Mouse (Mus musculus) hindbrain, embryonic 16.5 days (tissue): ENCODE data around the gene Spryd4. TPM values are rescaled to one million over a fixed set of nuclear protein-coding genes. Genes with fewer than 3 reads are reported as not detected.

Experiments
- ATAC-seq: fragments of 200-750 bp; cut with Nextera tagmentation; 2 replicates; pipeline ENCODE4 v1.8.0; 2017; ENCODE audit warnings: moderate TSS enrichment, moderate library complexity
- H3K27ac ChIP-seq: fragments of 300-500 bp; sonication (generic); 2 replicates; pipeline ENCODE4 v1.5.1; 2014; ENCODE audit warnings: low read depth, mild to moderate bottlenecking, control low read depth, low read length, moderate library complexity
- H3K27me3 ChIP-seq: fragments of 300-500 bp; sonication (generic); replicated peaks from 2 replicates; pipeline ENCODE4 v1.6.1; 2014; ENCODE audit warnings: low read length; ENCODE audit not compliant: control insufficient read depth, insufficient read depth
- H3K36me3 ChIP-seq: fragments of 300-500 bp; sonication (generic); 2 replicates; pipeline ENCODE4 v1.6.1; 2014; ENCODE audit warnings: mild to moderate bottlenecking, low read length, moderate library complexity, mixed read lengths; ENCODE audit not compliant: control insufficient read depth, insufficient read depth
- H3K4me1 ChIP-seq: fragments of 300-500 bp; sonication (generic); 2 replicates; pipeline ENCODE4 v1.6.1; 2014; ENCODE audit warnings: low read depth, low read length; ENCODE audit not compliant: control insufficient read depth, insufficient read depth
- H3K4me2 ChIP-seq: fragments of 300-500 bp; sonication (generic); 2 replicates; pipeline ENCODE4 v1.6.1; 2014; ENCODE audit warnings: mild to moderate bottlenecking, low read length, control low read depth, moderate library complexity
- H3K4me3 ChIP-seq: fragments of 300-500 bp; sonication (generic); 2 replicates; pipeline ENCODE4 v1.5.1; 2014; ENCODE audit warnings: mild to moderate bottlenecking, low read length, control low read depth, moderate library complexity
- H3K9ac ChIP-seq: fragments of 300-500 bp; sonication (generic); 2 replicates; pipeline ENCODE4 v1.6.1; 2014; ENCODE audit warnings: low read depth, mild to moderate bottlenecking, control low read depth, low read length, moderate library complexity
- H3K9me3 ChIP-seq: fragments of 300-500 bp; sonication (generic); 2 replicates; pipeline ENCODE4 v1.6.1; 2014; ENCODE audit warnings: mild to moderate bottlenecking, low read length, moderate library complexity; ENCODE audit not compliant: control insufficient read depth
- WGBS: fragments of 180-500 bp; shearing (Covaris S2); extraction: QIAGEN DNeasy Blood & Tissue Kit; methylation state at CpG from one replicate; pipeline ENCODE4 v1.1.7; 2014; 5-methylcytosine and 5-hydroxymethylcytosine counted together
- polyA plus RNA-seq: library from polyadenylated mRNA; unstranded; fragments of >200 nt; fragmentation: Nextera tagmentation; extraction: Ambion mirVana; gene quantifications from 2 replicates; pipeline ENCODE4 v1.2.1, GENCODE M21; 2015

The Spryd4 gene
- polyA plus RNA-seq, 1 experiment from 2014 or later, result 25.5 TPM

GRCm38 (mm10) chr10:128212871-128213323 lies 1.3 kb upstream of the Spryd4 start:
- peaks cover 13% of the 10 kb centered on the region for H3K4me1 ChIP-seq
- H3K27ac ChIP-seq, result no peak overlapping the region
- peak overlapping the region; percentile 18; the same call in 1 of the 2 replicates for H3K9ac ChIP-seq
- WGBS, result 1% methylated on average over 18 of the region's 18 CpGs
- no peaks in the 10 kb centered on the region for H3K9me3 ChIP-seq
- H3K36me3 ChIP-seq, result no peaks in the 10 kb centered on the region
- peak; percentile 31; the same call in 1 of the 2 replicates for ATAC-seq
- peak overlapping the region; percentile 67 for H3K4me2 ChIP-seq
- peak overlapping the region; percentile 29 for H3K4me3 ChIP-seq
- no peaks in the 10 kb centered on the region for H3K27me3 ChIP-seq

DNA sequence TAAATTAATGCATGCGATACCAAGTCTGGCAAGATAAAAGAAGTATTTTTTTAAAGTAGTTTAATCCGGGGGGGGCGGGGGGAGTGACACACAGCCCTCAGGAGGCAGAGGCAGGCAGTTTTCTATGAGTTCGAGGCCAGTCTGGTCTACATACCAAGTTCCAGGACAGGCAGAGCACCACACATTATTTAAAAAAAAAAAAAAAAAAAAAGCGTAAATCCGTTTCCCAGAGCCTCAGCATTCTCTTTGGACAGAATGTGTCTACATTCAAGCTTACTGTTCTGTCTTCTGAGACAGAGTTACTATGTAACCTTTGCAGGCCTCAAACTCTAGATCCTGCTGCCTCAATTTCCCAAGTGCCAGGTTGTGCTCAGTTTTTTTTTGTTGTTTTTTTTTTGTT lies 541 bp upstream of the Spryd4 start:
- no peak for ATAC-seq
- H3K4me1 ChIP-seq, result peaks cover 13% of the 10 kb centered on the region
- 50% methylated on average over 6 of the region's 6 CpGs for WGBS
- H3K4me3 ChIP-seq, result peak overlapping the region; percentile 63
- H3K36me3 ChIP-seq, result no peaks in the 10 kb centered on the region
- H3K27ac ChIP-seq, result peak overlapping the region; percentile 76; the same call in 1 of the 2 replicates
- H3K9me3 ChIP-seq, result no peaks in the 10 kb centered on the region
- no peaks in the 10 kb centered on the region for H3K27me3 ChIP-seq
- peak overlapping the region; percentile 97 for H3K4me2 ChIP-seq
- no peak overlapping the region; the same call in 1 of the 2 replicates for H3K9ac ChIP-seq

GRCm38 (mm10) chr10:128210954-128211353 lies 653 bp downstream of the Spryd4 start:
- Histone ChIP-seq H3K4me1 (peaks cover 13% of the 10 kb centered on the region), H3K36me3 (0 out of 2 replicates have a peak, but pooled peaks cover 2% of the 10 kb centered on the region), H3K27ac (no peak overlapping the region), H3K9ac (peak overlapping the region; percentile 65), H3K4me3 (peak overlapping the region; percentile 63), H3K9me3 (no peaks in the 10 kb centered on the region), H3K27me3 (no peaks in the 10 kb centered on the region), H3K4me2 (peak overlapping the region; percentile 97)
- ATAC-seq, result no peak
- 30% methylated on average over 14 of the region's 14 CpGs for WGBS

GRCm38 (mm10) chr10:128210131-128210530 lies 1.5 kb downstream of the Spryd4 start:
- WGBS, result 91% methylated on average over 2 of the region's 2 CpGs
- H3K27ac ChIP-seq, result no peak overlapping the region
- H3K27me3 ChIP-seq, result no peaks in the 10 kb centered on the region
- 0 out of 2 replicates have a peak, but pooled peaks cover 2% of the 10 kb centered on the region for H3K36me3 ChIP-seq
- no peak overlapping the region for H3K9ac ChIP-seq
- no peak for ATAC-seq
- no peak overlapping the region for H3K4me3 ChIP-seq
- no peak overlapping the region for H3K4me2 ChIP-seq
- H3K4me1 ChIP-seq, result peaks cover 13% of the 10 kb centered on the region
- no peaks in the 10 kb centered on the region for H3K9me3 ChIP-seq

DNA sequence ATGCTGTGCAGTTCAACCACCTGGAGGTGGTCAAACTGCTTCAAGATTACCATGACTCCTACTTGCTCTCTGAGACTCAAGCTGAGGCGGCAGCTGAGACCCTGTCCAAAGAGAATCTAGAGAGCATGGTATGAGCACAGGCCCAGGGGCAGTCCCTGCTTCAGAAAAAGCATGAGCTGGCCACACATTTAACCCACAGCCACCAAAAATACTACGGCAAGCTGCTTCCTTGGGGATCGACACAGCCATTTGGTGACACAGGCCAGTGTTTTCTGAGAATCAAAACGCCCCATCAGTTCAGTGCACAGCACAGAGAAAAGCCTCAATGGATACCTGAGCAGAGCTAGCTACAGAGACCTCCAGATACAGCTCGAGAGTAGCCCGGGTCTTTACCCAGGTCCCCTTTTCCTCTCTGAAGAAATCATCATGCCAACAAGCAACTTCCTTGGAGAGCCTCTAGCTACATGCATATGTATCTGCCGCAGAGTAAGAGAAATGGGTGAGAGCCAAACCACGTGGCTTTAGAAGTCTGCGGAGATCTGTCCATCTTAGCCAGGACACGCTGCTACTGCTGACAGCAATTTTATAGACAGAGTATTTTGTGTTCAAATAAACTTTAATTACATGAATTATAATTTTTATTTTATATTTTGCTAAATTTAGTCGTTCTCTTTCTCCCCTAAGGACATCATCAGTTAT lies 2.1 kb downstream of the Spryd4 start:
- Histone ChIP-seq H3K4me3 (no peak overlapping the region), H3K4me2 (no peak overlapping the region), H3K9me3 (no peaks in the 10 kb centered on the region), H3K36me3 (0 out of 2 replicates have a peak, but pooled peaks cover 2% of the 10 kb centered on the region), H3K27ac (no peak overlapping the region), H3K9ac (no peak overlapping the region), H3K4me1 (peaks cover 13% of the 10 kb centered on the region), H3K27me3 (no peaks in the 10 kb centered on the region)
- no peak for ATAC-seq
- WGBS, result 92% methylated on average over 11 of the region's 11 CpGs

DNA sequence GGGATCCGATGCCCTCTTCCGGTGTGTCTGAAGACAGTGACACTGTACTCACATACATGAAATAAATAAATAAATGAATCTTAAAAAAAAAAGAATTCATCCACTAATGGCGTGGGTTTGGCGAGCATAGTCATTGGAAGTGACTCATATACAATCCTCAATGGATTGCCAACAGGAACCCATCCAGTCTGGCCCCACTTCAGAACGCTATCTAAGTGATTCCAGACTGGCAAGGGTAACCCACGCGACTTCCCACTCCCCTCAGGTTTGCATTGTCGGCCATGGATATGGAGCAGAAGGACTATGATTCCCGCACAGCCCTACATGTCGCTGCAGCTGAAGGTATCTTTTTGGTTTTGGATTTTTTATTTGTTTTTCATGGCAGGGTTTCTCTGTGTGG lies 3.3 kb downstream of the Spryd4 start:
- Histone ChIP-seq H3K9me3 (no peaks in the 10 kb centered on the region), H3K4me2 (no peak overlapping the region), H3K9ac (no peak overlapping the region), H3K4me1 (peaks cover 13% of the 10 kb centered on the region), H3K36me3 (0 out of 2 replicates have a peak, but pooled peaks cover 2% of the 10 kb centered on the region), H3K27me3 (no peaks in the 10 kb centered on the region), H3K27ac (no peak overlapping the region), H3K4me3 (no peak overlapping the region)
- ATAC-seq, result no peak
- WGBS, result 96% methylated on average over 10 of the region's 10 CpGs

- no peaks in the 10 kb centered on the region for H3K4me1 ChIP-seq
- no peaks in the 10 kb centered on the region for H3K27me3 ChIP-seq
- no peak overlapping the region for H3K4me2 ChIP-seq
- H3K27ac ChIP-seq, result no peak overlapping the region
- ATAC-seq, result no peak
- WGBS, result 94% methylated on average over 15 of the region's 15 CpGs
- no peak overlapping the region for H3K9ac ChIP-seq
- 0 out of 2 replicates have a peak, but pooled peaks cover 2% of the 10 kb centered on the region for H3K36me3 ChIP-seq
- H3K4me3 ChIP-seq, result no peak overlapping the region
- no peaks in the 10 kb centered on the region for H3K9me3 ChIP-seq
Observed at GRCm38 (mm10) chr10:128204941-128205340, 6.7 kb downstream of the Spryd4 start.

GRCm38 (mm10) chr10:128201856-128202255 lies 9.8 kb downstream of the Spryd4 start:
- H3K4me2 ChIP-seq, result no peak overlapping the region
- no peak overlapping the region for H3K9ac ChIP-seq
- WGBS, result 83% methylated on average over 6 of the region's 6 CpGs
- H3K27ac ChIP-seq, result no peak overlapping the region
- H3K36me3 ChIP-seq, result 0 out of 2 replicates have a peak, but pooled peaks cover 2% of the 10 kb centered on the region
- H3K27me3 ChIP-seq, result peaks cover 3% of the 10 kb centered on the region; the same call in 1 of the 2 replicates
- no peaks in the 10 kb centered on the region for H3K9me3 ChIP-seq
- no peaks in the 10 kb centered on the region for H3K4me1 ChIP-seq
- ATAC-seq, result no peak
- H3K4me3 ChIP-seq, result no peak overlapping the region
